In genomic region chr11:113725235-113726048, GRCm38 (mm10) we compare ENCODE assay signal across 9 mouse cellular contexts. TPM values are rescaled to one million over a fixed set of nuclear protein-coding genes. Genes with fewer than 3 reads are reported as not detected.
DNase-seq lines count a peak whose midpoint lies in the region; ATAC-seq lines count a peak whose summit lies in the region.
"Had no signal": no experiment of that assay in that cellular context is flagged by ENCODE, and none has a peak within 500 bp of the region (broad histone marks: within the 10 kb centered on the region; RNA-seq: fewer than 3 reads in every experiment).

No protein-coding gene starts in this region.

- peaks cover 50% of the 10 kb centered on the region for H3K4me1 ChIP-seq in limb, embryonic 12.5 days (replicated peaks)
- H3K4me1 ChIP-seq in limb, embryonic 10.5 days = peaks cover 45% of the 10 kb centered on the region
- peaks cover 48% of the 10 kb centered on the region for H3K4me1 ChIP-seq in forebrain, embryonic 13.5 days
- H3K4me1 ChIP-seq in hindbrain, embryonic 14.5 days (replicated peaks; ENCODE audit: control insufficient read depth, insufficient read depth, low read length) = peaks cover 23% of the 10 kb centered on the region

- no peak overlapping the region for H3K9ac ChIP-seq in limb, embryonic 12.5 days (replicated peaks)
- no peak overlapping the region for H3K9ac ChIP-seq in forebrain, embryonic 13.5 days
- no peak overlapping the region for H3K9ac ChIP-seq in hindbrain, embryonic 14.5 days

- 0 out of 2 replicates have a peak overlapping the region, but pooled peaks have one; percentile 29 for H3K27ac ChIP-seq in limb, embryonic 12.5 days
- H3K27ac ChIP-seq in limb, embryonic 10.5 days = no peak overlapping the region
- H3K27ac ChIP-seq in forebrain, embryonic 13.5 days = peak overlapping the region; percentile 44
- peak overlapping the region; percentile 46; the same call in 1 of the 2 replicates for H3K27ac ChIP-seq in hindbrain, embryonic 14.5 days

- WGBS in limb, embryonic 12.5 days = 90% methylated on average over 4 of the region's 4 CpGs
- 86% methylated on average over 4 of the region's 4 CpGs for WGBS in limb, embryonic 10.5 days
- WGBS in forebrain, embryonic 13.5 days = 48% methylated on average over 4 of the region's 4 CpGs
- 55% methylated on average over 4 of the region's 4 CpGs for WGBS in hindbrain, embryonic 14.5 days

- H3K4me2 ChIP-seq in limb, embryonic 12.5 days = no peak overlapping the region
- no peak overlapping the region for H3K4me2 ChIP-seq in forebrain, embryonic 13.5 days
- H3K4me2 ChIP-seq in hindbrain, embryonic 14.5 days (replicated peaks) = no peak overlapping the region

- no peaks in the 10 kb centered on the region for H3K27me3 ChIP-seq in limb, embryonic 12.5 days
- no peaks in the 10 kb centered on the region for H3K27me3 ChIP-seq in limb, embryonic 10.5 days (ENCODE audit: low read depth, poor library complexity, severe bottlenecking)
- no peaks in the 10 kb centered on the region for H3K27me3 ChIP-seq in forebrain, embryonic 13.5 days
- no peaks in the 10 kb centered on the region for H3K27me3 ChIP-seq in hindbrain, embryonic 14.5 days (ENCODE audit: control insufficient read depth, insufficient read depth, low read length)

- H3K4me3 ChIP-seq in limb, embryonic 12.5 days (replicated peaks) = no peak overlapping the region
- H3K4me3 ChIP-seq in limb, embryonic 10.5 days = no peak overlapping the region
- no peak overlapping the region for H3K4me3 ChIP-seq in forebrain, embryonic 13.5 days
- H3K4me3 ChIP-seq in hindbrain, embryonic 14.5 days (replicated peaks; ENCODE audit: low read length) = no peak overlapping the region

- DNase-seq in limb, embryonic 10.5 days (ENCODE audit: low spot score) = no peak
- no peak for DNase-seq in hindbrain, embryonic 14.5 days (ENCODE audit: low spot score)
- peak; percentile 68 for DNase-seq in retina, embryonic 14.5 days (ENCODE audit: low spot score)
- DNase-seq in cerebellum, adult 8-10 months = no peak
- DNase-seq in urinary bladder, postnatal 10 days (ENCODE audit: low spot score) = no peak
- DNase-seq in natural killer cell, adult 2 months (ENCODE audit: low spot score in 2 of 2) = no peak

- H3K36me3 ChIP-seq in limb, embryonic 12.5 days = peaks cover 67% of the 10 kb centered on the region
- H3K36me3 ChIP-seq in limb, embryonic 10.5 days = peaks cover 74% of the 10 kb centered on the region
- peaks cover 62% of the 10 kb centered on the region for H3K36me3 ChIP-seq in forebrain, embryonic 13.5 days (ENCODE audit: poor library complexity, severe bottlenecking)
- peaks cover 40% of the 10 kb centered on the region for H3K36me3 ChIP-seq in hindbrain, embryonic 14.5 days (replicated peaks; ENCODE audit: control insufficient read depth, insufficient read depth)

- H3K9me3 ChIP-seq in limb, embryonic 12.5 days = no peaks in the 10 kb centered on the region
- H3K9me3 ChIP-seq in limb, embryonic 10.5 days (replicated peaks) = no peaks in the 10 kb centered on the region
- H3K9me3 ChIP-seq in forebrain, embryonic 13.5 days (replicated peaks) = no peaks in the 10 kb centered on the region
- H3K9me3 ChIP-seq in hindbrain, embryonic 14.5 days (ENCODE audit: control insufficient read depth, low read length) = no peaks in the 10 kb centered on the region
- H3K9me3 ChIP-seq: G1E had no signal

- ATAC-seq in limb, embryonic 12.5 days (ENCODE audit: insufficient number of reproducible peaks, insufficient read depth, low FRiP score, low TSS enrichment, low read depth) = no peak
- ATAC-seq in forebrain, embryonic 13.5 days = peak; percentile 57
- ATAC-seq in hindbrain, embryonic 14.5 days (ENCODE audit: low FRiP score) = peak; percentile 49; the same call in 1 of the 2 replicates

RNA-seq across cellular contexts. Expression of gene Cpsf4l, which starts 15.6 kb away (rescaled TPM):
- 0.60 and 0.75 TPM in 2 replicates for polyA plus RNA-seq in limb, embryonic 12.5 days (2016; fragmentation: Nextera tagmentation; extraction: Ambion mirVana)
- polyA plus RNA-seq in limb, embryonic 10.5 days (2016; fragmentation: Nextera tagmentation; extraction: Ambion mirVana) = 0.67 and 0.90 TPM in 2 replicates
- 0.31 and 1.0 TPM in 2 replicates for polyA plus RNA-seq in forebrain, embryonic 13.5 days (2015; fragmentation: Nextera tagmentation; extraction: Ambion mirVana)
- 0.27 and 0.54 TPM in 2 replicates for polyA plus RNA-seq in hindbrain, embryonic 14.5 days (2014; fragmentation: Nextera tagmentation; extraction: Ambion mirVana)
- polyA plus RNA-seq: G1E had no signal

RNA-seq across cellular contexts. Expression of gene Cdc42ep4, which starts 26.2 kb away (rescaled TPM):
- polyA plus RNA-seq in limb, embryonic 12.5 days (2016; fragmentation: Nextera tagmentation; extraction: Ambion mirVana) = 119 and 120 TPM in 2 replicates
- polyA plus RNA-seq in limb, embryonic 10.5 days (2016; fragmentation: Nextera tagmentation; extraction: Ambion mirVana) = 111 and 130 TPM in 2 replicates
- polyA plus RNA-seq in forebrain, embryonic 13.5 days (2015; fragmentation: Nextera tagmentation; extraction: Ambion mirVana) = 89.8 and 98.0 TPM in 2 replicates
- 42.0 and 43.8 TPM in 2 replicates for polyA plus RNA-seq in hindbrain, embryonic 14.5 days (2014; fragmentation: Nextera tagmentation; extraction: Ambion mirVana)

RNA-seq across cellular contexts. Expression of gene D11Wsu47e, which starts 41.2 kb away (rescaled TPM):
- 23.7 and 25.8 TPM in 2 replicates for polyA plus RNA-seq in limb, embryonic 12.5 days (2016; fragmentation: Nextera tagmentation; extraction: Ambion mirVana)
- 26.7 and 28.4 TPM in 2 replicates for polyA plus RNA-seq in limb, embryonic 10.5 days (2016; fragmentation: Nextera tagmentation; extraction: Ambion mirVana)
- 20.6 and 21.7 TPM in 2 replicates for polyA plus RNA-seq in forebrain, embryonic 13.5 days (2015; fragmentation: Nextera tagmentation; extraction: Ambion mirVana)
- polyA plus RNA-seq in hindbrain, embryonic 14.5 days (2014; fragmentation: Nextera tagmentation; extraction: Ambion mirVana) = 22.2 and 24.2 TPM in 2 replicates

RNA-seq across cellular contexts. Expression of gene Fam104a, which starts 41.5 kb away (rescaled TPM):
- polyA plus RNA-seq in limb, embryonic 12.5 days (2016; fragmentation: Nextera tagmentation; extraction: Ambion mirVana) = 51.8 and 54.1 TPM in 2 replicates
- 55.0 and 55.4 TPM in 2 replicates for polyA plus RNA-seq in limb, embryonic 10.5 days (2016; fragmentation: Nextera tagmentation; extraction: Ambion mirVana)
- polyA plus RNA-seq in forebrain, embryonic 13.5 days (2015; fragmentation: Nextera tagmentation; extraction: Ambion mirVana) = 48.2 and 51.9 TPM in 2 replicates
- 42.3 and 43.7 TPM in 2 replicates for polyA plus RNA-seq in hindbrain, embryonic 14.5 days (2014; fragmentation: Nextera tagmentation; extraction: Ambion mirVana)
